Mouse (Mus musculus) cerebellum, adult 18-20 months (tissue): Measurements from ENCODE around the gene Thoc7.

Experiments used
- DNase-seq, 2 experiments: peaks; one replicate each; pipeline ENCODE4 v3.0.0; 2021

Gene Thoc7

DNA sequence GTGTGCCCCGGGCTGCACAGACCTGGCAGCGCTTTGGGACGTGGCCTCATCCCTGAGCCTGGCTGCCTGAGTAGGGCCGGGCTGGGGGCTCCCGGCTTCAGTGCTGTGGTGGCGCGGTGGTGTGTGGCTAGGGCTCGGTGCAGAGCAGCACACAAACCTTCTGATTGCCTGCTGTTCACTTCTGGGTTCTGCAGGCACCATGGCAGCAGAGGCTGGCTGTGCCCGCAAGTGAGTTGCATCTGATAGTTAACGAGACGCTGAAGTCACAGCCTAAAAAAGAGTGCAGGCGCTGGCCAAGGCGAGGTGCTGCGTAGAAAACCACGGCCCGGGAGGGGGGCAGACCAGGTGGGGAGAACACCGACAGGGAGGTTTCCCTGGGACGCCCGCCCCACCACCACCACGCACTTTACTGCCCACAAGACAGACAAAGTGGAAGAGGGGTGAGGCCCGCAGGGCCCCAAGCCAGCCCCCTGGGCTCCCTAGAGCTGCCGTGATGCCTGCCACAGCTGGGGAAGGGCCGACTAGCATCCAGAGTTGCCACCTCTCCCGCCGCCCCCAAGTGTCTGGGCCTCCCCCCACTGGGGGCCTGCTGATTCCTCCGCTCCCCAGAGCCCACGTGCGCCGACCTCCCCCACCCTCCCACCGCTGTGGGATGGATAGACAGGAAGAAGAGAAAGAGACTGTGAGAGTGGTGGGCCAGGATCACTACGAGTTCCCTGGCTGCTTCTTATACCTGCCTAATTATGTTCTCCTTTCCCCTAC is 28.2 kb downstream of the Thoc7 start:
- DNase-seq, result no peak

DNA sequence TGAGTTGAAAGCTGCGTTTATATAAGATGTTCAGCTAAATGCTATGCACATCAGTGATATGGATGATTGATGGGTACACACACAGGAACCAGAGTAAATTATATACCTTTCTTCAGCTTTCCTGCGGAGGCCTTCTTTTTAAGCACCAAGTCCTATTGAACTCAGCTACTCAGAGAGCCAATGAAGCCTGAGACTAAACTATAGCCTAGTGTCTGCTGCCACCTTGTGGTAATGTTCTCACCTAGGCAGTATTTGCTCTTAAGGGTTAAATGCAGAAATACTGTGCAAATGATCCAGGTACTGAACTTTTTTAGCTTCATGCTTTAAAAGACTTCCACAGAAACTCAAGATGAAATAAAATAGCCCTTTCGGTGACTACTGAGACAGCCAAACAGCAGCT is 44.0 kb downstream of the Thoc7 start:
- peak; percentile 58 to 63 for DNase-seq

DNA sequence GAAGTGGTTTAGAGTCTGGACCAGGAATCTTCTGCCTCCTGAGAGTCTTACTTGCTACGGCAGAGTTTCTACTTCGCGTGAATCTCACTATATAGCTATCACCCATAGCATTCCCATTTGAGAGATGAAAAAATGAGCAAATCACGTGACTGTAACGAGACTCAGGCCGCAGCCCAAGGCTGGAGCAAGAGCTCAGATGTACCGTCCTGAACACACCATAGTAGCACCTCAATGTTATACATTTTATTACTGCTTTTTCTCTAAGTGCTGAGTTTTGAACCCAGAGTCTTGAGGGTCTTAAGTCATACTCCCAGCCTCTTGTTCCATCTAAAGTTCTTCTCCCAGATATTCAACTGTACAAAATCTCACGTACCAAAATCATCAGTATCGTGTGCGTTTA is 44.4 kb downstream of the Thoc7 start:
- DNase-seq, result no peak

DNA sequence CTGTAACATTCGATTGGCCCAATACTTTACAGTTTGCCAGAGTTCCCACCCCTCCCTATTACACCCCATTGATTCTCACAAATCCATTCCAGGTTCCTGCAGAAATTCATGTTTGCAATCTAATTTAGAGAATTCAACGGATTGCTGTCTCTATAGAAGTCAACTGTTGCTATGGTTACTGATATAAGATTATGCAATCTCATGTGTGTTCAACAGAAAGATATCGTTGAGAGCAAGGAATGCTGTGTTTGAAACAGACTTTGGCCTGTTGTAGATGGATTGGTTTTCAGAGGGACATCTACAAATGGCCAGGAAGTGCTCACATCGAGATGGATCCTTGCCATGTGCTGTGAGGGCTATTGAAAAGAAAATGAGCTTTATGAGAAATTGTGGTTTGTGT is 46.4 kb downstream of the Thoc7 start:
- no peak for DNase-seq

DNA sequence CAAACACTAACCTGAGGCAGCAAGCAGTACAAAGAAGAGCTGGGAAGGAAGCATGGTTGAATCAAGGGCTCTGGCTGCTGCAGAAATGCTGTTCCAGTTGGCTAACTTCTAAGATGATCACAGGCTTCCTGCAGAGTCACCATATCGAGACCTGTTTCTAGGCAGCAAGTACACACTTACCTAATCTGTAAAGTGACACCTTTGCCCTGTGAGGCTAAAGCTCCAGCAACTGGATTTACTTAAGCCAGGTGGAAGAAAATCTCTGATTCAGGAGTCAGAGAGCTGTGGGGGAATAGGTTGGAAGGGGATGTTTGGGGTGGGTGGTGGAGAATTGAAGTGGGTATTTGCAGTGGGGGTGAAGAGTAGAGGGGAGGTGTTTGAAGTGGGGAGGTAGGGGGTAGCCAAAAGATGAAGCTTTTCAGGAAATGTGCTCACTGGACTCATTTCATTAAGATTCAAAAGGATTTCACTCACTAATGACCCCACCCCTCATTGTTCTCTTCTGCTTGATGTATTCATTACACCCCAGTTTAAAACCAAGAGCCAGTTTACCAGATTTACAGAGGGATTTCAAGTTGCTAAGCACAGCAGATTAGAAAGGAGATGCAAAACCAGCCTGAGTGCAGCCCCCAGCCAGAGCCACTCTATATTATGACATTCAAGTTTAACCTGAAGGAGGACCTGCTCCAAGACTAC is 47.1 kb downstream of the Thoc7 start, which contains the start of gene Gm281:
TSS of gene Gm281 (minus strand) at position 92 of the 696 bp plus-strand sequence.
- DNase-seq, result no peak

DNA sequence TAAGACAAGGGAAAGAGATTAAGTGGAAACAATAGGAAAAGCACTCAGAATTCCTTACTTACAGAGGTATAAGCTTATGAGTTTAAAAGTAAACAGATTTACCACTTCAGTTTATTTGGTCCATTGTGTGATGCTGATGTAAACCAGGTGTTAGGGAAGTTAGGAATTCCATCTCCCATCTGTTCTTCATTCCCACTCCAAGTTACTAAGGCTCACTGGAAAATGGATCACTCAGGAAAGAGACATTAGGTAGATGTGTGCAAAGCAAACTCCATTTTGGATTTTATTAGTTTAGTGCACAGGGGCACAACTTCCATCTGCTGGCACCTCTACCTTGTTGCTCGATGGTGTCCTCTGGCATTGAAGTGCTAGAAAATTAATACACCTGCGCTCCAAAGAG is 51.5 kb downstream of the Thoc7 start:
- DNase-seq, result no peak

DNA sequence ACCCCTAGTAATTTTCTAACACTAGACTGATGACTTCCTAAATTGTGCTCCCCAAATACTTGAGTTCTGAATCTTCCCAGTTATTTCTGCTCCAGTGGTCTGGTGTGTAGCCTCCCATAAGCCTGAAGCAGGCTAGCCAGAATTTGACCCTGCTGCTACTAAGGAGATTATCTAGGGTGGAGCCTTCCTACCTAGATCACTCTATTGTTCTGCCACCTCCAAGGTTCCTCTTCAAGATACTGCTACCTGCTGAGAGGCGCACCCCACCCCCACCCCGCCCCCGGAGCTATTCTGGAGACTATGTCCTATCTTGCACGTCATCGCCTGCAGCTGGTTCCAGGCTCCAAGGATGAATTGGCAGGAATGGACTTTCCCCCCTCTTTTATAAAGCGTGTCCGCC is 54.5 kb downstream of the Thoc7 start:
- DNase-seq, result no peak

DNA sequence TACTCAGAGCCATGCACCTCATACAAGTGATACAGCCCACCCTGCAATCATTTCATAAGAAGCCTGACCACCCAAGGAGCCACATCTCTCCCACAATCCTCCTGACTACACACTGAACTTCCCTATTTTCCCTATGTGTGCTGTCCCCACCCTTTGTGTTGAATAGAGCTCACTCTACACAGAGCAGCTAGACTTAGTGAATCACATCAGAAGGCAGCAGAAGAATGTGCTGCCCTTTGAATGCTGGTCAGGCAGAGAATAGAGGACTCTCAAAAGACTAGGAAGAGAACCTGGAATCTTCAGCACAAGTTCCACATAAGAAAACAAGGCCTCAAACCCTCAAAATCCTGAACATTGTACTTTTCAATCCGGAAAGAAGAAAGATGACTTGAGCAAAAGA is 55.2 kb downstream of the Thoc7 start:
- no peak for DNase-seq

DNA sequence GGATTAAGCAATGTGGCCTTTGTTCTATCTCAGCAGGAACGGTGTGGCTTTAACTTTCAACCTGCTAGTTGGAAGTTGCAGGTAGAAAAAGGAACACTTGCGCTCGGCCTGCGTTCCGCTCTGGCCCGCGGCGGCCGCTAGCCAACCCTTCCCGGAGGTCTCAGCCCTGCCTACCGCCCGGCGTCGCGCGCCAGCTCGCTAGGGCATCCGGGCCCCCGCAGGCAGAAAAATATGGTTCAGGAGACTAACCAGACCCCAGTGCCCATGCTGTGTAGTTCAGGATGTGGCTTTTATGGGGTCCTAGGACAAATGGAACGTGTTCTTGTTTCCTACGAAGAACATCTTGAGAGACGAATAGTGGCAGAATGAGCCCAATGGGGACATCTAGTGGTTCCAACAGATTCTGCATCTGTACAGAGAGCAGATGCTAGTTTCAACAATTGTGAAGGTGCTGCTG is 60.0 kb downstream of the Thoc7 start:
- peak; percentile 58 to 64 for DNase-seq
